Mouse (Mus musculus): ENCODE measurements around the gene Ppp6r1.
"Not testable (repeated sequence)": the region's sequence is repeated elsewhere in the genome, so short reads cannot be mapped to it uniquely, and the experiment has no call there.

Gene Ppp6r1

DNA sequence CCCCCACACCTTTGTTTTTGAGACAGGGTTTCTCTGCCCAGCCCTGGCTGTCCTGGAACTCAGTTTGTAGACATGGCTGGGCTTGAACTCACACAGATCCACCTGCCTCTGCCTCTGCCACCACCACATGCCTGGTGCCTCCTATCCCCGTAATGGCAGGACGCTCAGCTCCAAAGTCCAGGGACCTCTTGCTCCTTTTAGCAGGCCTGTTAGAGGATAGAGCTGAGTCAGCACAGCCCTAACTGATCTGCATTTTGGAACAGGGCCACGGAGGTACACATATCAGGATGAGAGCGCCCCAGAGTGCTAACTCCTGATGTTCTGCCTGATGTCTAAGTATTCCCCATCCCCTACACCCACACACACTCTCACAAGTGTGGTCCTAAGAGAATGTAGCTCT lies 27.8 kb downstream of the Ppp6r1 start, which contains the start of gene Tmem86b:
Gene Tmem86b, minus strand, starts transcription at position 392 of the 400 bp plus-strand sequence.
- in situ Hi-C loops (cut with MboI; ENCODE audit: unreplicated experiment in 2 of 2) = loop anchor here (25.0 kb wide), 2 partner anchors 494 to 1344 kb away; partner anchors contain the start of genes Leng8 (in 1 of the 2), Myadm (in 1 of the 2) and Prkcg (in 1 of the 2)

- in situ Hi-C loops (cut with MboI; ENCODE audit: unreplicated experiment in 2 of 2) = loop anchor here (25.0 kb wide), 2 partner anchors 493 to 1343 kb away; partner anchors contain the start of genes Leng8 (in 1 of the 2), Myadm (in 1 of the 2) and Prkcg (in 1 of the 2)
Observed at GRCm38 (mm10) chr7:4630198-4630597, 28.6 kb downstream of the Ppp6r1 start.

- in situ Hi-C loops (cut with MboI; ENCODE audit: unreplicated experiment in 2 of 2) = loop anchor here (5.0 to 25.0 kb wide), 4 partner anchors 168 to 1342 kb away; partner anchors contain the start of genes Leng8 (in 1 of the 2), Myadm (in 1 of the 2) and Prkcg (in 1 of the 2)
Observed at GRCm38 (mm10) chr7:4629586-4629985, 29.2 kb downstream of the Ppp6r1 start.

DNA sequence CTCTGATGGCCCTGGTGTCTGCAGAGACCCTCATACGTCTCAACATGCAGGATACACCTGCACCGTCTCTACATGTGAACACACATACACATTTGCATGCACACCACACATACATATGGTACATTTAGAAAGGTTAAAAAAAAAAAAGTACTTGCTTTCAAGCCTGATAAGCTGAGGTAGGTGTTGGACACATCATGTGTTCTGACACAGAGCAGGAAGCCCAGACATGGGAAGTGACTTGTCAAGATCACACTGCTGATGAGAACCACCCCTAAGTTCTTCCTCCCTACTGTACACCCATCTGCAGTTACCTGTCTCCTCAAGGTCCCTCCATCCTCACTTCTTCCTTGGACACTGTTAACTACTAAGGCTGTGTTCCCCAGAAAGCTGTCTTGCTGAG lies 32.9 kb downstream of the Ppp6r1 start:
- in situ Hi-C loops (cut with MboI; ENCODE audit: unreplicated experiment in 2 of 2) = loop anchor here (5.0 to 25.0 kb wide), 4 partner anchors 171 to 1339 kb away; partner anchors contain the start of genes Leng8 (in 1 of the 2), Myadm (in 1 of the 2) and Prkcg (in 1 of the 2)

GRCm38 (mm10) chr7:4624343-4624742 lies 34.5 kb downstream of the Ppp6r1 start:
- in situ Hi-C loops (cut with MboI; ENCODE audit: unreplicated experiment in 2 of 2) = loop anchor here in 1 of 2 experiments (10.0 kb wide), 1 partner anchor 310 kb away; no protein-coding TSS in a partner anchor

- in situ Hi-C loops (cut with MboI; ENCODE audit: unreplicated experiment in 2 of 2) = loop anchor here in 1 of 2 experiments (10.0 kb wide), 1 partner anchor 311 kb away; no protein-coding TSS in a partner anchor
Observed at GRCm38 (mm10) chr7:4623544-4624189, 35.2 kb downstream of the Ppp6r1 start.

DNA sequence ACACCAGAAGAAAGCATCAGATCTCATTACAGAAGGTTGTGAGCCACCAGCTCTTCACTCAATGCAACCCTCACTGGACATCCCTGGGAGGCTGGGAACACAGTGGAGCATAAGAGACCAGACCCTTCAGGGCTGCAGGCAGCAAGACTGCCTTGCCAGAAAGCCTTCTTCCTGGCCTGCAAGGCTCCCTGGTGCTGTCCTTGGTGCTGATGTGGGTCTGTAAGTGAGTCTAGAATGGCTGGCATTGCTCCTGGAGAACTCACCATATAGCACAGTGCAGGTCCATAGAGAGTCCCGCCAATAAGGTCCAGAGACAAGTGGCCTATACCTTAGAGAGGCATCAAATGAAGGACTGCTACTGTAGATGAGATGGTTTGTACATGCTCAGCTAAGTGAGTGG lies 38.8 kb downstream of the Ppp6r1 start:
- in situ Hi-C loops (cut with MboI; ENCODE audit: unreplicated experiment in 2 of 2) = loop anchor here in 1 of 2 experiments (10.0 kb wide), 1 partner anchor 315 kb away; no protein-coding TSS in a partner anchor

GRCm38 (mm10) chr7:4613740-4614403 lies 44.9 kb downstream of the Ppp6r1 start:
- in situ Hi-C loops (cut with MboI; ENCODE audit: unreplicated experiment in 2 of 2) = loop anchor here in 1 of 2 experiments (5.0 kb wide), 1 partner anchor 52 kb away; no protein-coding TSS in a partner anchor

DNA sequence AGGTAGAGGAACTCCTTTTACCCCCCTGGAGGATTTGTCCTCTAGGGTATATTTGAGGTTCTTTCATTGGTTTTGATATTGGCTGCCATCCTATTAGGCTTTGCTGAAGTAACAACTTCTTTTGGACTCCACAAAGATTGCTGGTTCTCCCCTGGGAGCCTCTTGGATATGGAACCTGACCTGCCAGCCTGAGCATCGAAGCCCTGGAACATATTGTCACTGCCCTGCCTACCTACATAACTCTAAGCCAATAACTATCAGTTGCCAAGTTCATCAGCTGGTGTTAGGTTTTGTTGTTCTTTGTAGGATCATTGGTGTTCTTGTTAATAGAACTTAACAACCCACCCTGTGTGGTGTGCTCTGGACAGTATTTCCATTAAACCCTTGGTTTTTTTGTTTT lies 45.9 kb downstream of the Ppp6r1 start:
- in situ Hi-C loops (cut with MboI; ENCODE audit: unreplicated experiment in 2 of 2) = loop anchor here in 1 of 2 experiments (5.0 kb wide), 1 partner anchor 51 kb away; no protein-coding TSS in a partner anchor

DNA sequence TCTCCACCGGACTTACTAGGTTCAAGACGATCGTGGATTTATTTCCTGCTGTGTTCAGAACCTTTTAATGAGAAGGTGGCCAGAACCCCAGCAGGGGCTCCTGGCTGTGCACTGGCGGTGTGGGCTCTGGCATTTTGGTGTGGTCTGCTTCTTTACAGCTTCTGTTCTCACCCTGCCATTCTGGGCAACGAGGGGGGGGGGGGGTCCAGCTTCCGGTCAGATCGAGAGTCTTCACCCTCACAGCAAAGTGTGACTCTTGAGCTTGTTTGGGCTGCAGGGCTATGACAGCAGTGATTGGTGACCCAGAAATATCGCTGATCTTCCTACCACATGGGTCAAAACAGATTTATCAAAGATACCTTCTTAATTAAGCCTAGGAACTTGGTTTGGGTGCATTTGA lies 46.4 kb downstream of the Ppp6r1 start:
- in situ Hi-C loops (cut with MboI; ENCODE audit: unreplicated experiment in 2 of 2) = loop anchor here in 1 of 2 experiments (5.0 kb wide), 1 partner anchor 50 kb away; no protein-coding TSS in a partner anchor

DNA sequence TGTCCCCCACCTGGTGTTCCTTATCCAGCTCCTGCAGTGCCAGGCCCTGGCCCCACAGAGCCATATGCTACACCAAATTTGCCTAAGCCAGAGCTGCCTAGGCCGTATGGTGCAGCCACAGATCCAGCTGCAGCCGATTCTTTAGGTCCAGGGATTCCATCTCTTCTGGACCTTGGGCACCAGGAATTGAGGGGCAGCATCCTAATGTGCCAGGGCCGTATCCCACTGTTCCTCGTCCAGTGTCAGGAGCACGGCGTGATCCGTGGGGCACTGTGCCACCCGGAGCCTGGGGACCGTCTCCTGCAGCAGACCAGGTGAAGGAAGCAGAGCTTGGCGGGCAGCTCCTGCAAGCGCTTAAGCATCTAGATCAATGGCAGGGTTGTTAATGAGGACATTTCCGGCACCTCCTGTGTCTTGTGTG lies 46.9 kb downstream of the Ppp6r1 start:
- in situ Hi-C loops (cut with MboI; ENCODE audit: unreplicated experiment in 2 of 2) = loop anchor here in 1 of 2 experiments (5.0 kb wide), 1 partner anchor 50 kb away; no protein-coding TSS in a partner anchor

GRCm38 (mm10) chr7:4611511-4611910 lies 47.3 kb downstream of the Ppp6r1 start:
- in situ Hi-C loops (cut with MboI; ENCODE audit: unreplicated experiment in 2 of 2) = loop anchor here in 1 of 2 experiments (5.0 kb wide), 1 partner anchor 49 kb away; no protein-coding TSS in a partner anchor

GRCm38 (mm10) chr7:4608002-4608401 lies 50.8 kb downstream of the Ppp6r1 start:
- in situ Hi-C loops (cut with MboI; ENCODE audit: unreplicated experiment in 2 of 2) = no loop called here

GRCm38 (mm10) chr7:4603873-4604272 lies 54.9 kb downstream of the Ppp6r1 start, which contains the start of gene Ptprh:
Ptprh (minus strand) TSS chr7:4604041.
- in situ Hi-C loops (cut with MboI; ENCODE audit: unreplicated experiment in 2 of 2) = no loop called here

DNA sequence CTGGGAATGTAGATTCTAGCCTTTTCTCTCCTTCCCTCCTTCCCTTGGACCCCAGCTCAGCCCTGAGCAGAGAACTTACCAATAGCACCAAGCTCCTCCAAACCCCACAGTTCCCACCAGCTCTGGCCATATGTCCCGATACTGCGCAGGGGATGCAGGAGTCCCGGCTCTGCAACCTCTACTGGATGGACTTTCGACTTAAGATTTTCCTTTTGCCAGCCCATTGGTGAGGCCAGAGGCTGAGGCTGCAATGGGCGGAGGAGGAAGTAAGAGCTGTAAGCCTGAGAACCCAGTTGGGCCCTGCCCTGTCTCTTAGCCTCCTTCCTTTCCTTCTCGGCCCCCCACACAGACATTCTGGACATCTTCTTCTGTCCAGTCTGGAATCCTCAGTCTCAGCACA lies 55.9 kb downstream of the Ppp6r1 start:
- in situ Hi-C loops (cut with MboI; ENCODE audit: unreplicated experiment in 2 of 2) = no loop called here

DNA sequence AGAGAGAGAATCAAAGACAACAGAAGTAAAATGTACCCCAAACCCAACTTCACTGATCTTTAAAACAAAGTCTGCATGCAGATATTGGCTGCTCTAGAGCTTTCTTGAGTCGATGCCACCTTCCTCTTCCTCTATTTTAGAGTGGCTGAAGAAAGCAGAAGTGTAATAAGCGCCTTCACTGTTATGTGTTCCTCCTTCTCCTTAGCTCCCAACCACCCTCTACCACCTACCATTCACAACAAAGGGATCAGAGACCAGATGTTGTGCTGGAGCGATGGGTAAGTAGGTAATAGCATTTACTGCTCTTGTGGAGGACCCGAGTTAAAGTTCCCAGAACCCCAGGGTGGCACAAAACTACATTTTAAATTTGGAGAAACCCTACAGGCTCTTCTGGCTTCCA lies 61.8 kb downstream of the Ppp6r1 start:
- in situ Hi-C loops (cut with MboI; ENCODE audit: unreplicated experiment in 2 of 2) = not testable (repeated sequence)

All from v-Abl transformed pro-B cells (cell line).